Mouse (Mus musculus) layer of hippocampus, postnatal 14 days (tissue): Measurements from ENCODE around the gene Pik3r5. TPM values are rescaled to one million over a fixed set of nuclear protein-coding genes. Genes with fewer than 3 reads are reported as not detected.

Experiments used
- DNase-seq, 2 experiments: peaks; one replicate each; pipeline ENCODE4 v3.0.0; 2021 to 2022; ENCODE audit warnings: low spot score in 2 of 2, mixed read lengths in 1 of 2
- total RNA-seq, 2 experiments: library from RNA; stranded (reverse); gene quantifications; 2 replicates each; pipeline ENCODE4 v1.2.3; 2021

The Pik3r5 gene
- total RNA-seq, 2 experiments from 2014 or later, result 1.6 to 2.0 TPM

- no peak for DNase-seq
These were observed 87.9 kb downstream of the Pik3r5 start for GRCm38 (mm10) chr11:68519815-68520214.

- DNase-seq, result no peak
These were observed 88.5 kb downstream of the Pik3r5 start for GRCm38 (mm10) chr11:68520439-68520838.

GRCm38 (mm10) chr11:68521352-68521751, 89.4 kb downstream of the Pik3r5 start:
- DNase-seq, result no peak

- peak in 1 of 2 experiments; percentile 16 for DNase-seq
These were observed 94.5 kb downstream of the Pik3r5 start for GRCm38 (mm10) chr11:68526441-68526840.

GRCm38 (mm10) chr11:68531066-68531806, 99.3 kb downstream of the Pik3r5 start:
- peak; percentile 41 to 57 for DNase-seq

- DNase-seq, result no peak
These were observed 100.1 kb downstream of the Pik3r5 start for GRCm38 (mm10) chr11:68531941-68532535.

- DNase-seq, result no peak
These were observed 100.9 kb downstream of the Pik3r5 start for GRCm38 (mm10) chr11:68532773-68533172.

GRCm38 (mm10) chr11:68533971-68534475, 102.1 kb downstream of the Pik3r5 start:
- DNase-seq, result no peak

GRCm38 (mm10) chr11:68536026-68536425, 104.1 kb downstream of the Pik3r5 start:
- no peak for DNase-seq

GRCm38 (mm10) chr11:68536465-68536864, 104.5 kb downstream of the Pik3r5 start:
- peak; percentile 29 to 64 for DNase-seq

GRCm38 (mm10) chr11:68539621-68540020, 107.7 kb downstream of the Pik3r5 start:
- no peak for DNase-seq

GRCm38 (mm10) chr11:68544554-68544953, 112.6 kb downstream of the Pik3r5 start:
- DNase-seq, result no peak

GRCm38 (mm10) chr11:68545172-68545571, 113.3 kb downstream of the Pik3r5 start:
- no peak for DNase-seq

- DNase-seq, result no peak
These were observed 113.8 kb downstream of the Pik3r5 start for GRCm38 (mm10) chr11:68545682-68546222.

Other genes starting within 250 kb of the Pik3r5 start
- 1 to 10 TPM; 7.1 to 7.4 TPM for gene Ntn1, start 31.3 kb upstream of the Pik3r5 start, total RNA-seq
- 1 to 10 TPM; 3.5 to 3.8 TPM for gene Pik3r6, start 70.9 kb downstream of the Pik3r5 start, total RNA-seq
- gene Mfsd6l, start 124.1 kb downstream of the Pik3r5 start, total RNA-seq, result under 1 TPM in 1 of 2 experiments, not detected in 1; 0.16 TPM
- 1 to 10 TPM in 1 of 2 experiments, under 1 TPM in 1; 0.57 to 1.8 TPM for gene Ccdc42, start 154.9 kb downstream of the Pik3r5 start, total RNA-seq